Mouse (Mus musculus) limb, embryonic 10.5 days (tissue): Measurements from ENCODE around the gene Icosl. TPM values are rescaled to one million over a fixed set of nuclear protein-coding genes. Genes with fewer than 3 reads are reported as not detected.

ENCODE experiments used
- DNase-seq: peaks from one replicate; pipeline ENCODE4 v3.0.0-alpha.2; 2017; ENCODE audit warnings: low spot score
- H3K27ac ChIP-seq: fragments of 300-500 bp; sonication (generic); 2 replicates; pipeline ENCODE4 v1.5.1; 2016; ENCODE audit warnings: mild to moderate bottlenecking
- H3K27me3 ChIP-seq: fragments of 300-500 bp; sonication (generic); 2 replicates; pipeline ENCODE4 v1.6.1; 2016; ENCODE audit warnings: low read depth, mild to moderate bottlenecking; ENCODE audit not compliant: poor library complexity, severe bottlenecking
- H3K36me3 ChIP-seq: fragments of 300-500 bp; sonication (generic); 2 replicates; pipeline ENCODE4 v1.6.1; 2016; ENCODE audit warnings: mild to moderate bottlenecking, moderate library complexity
- H3K4me1 ChIP-seq: fragments of 300-500 bp; sonication (generic); 2 replicates; pipeline ENCODE4 v1.6.1; 2016
- H3K4me3 ChIP-seq: fragments of 300-500 bp; sonication (generic); 2 replicates; pipeline ENCODE4 v1.5.1; 2016; ENCODE audit warnings: mild to moderate bottlenecking, moderate library complexity
- H3K9me3 ChIP-seq: fragments of 300-500 bp; sonication (generic); replicated peaks from 2 replicates; pipeline ENCODE4 v1.6.1; 2016; ENCODE audit warnings: mild to moderate bottlenecking
- WGBS: fragments of 180-500 bp; shearing (Covaris S2); methylation state at CpG from one replicate; pipeline ENCODE4 v1.1.7; 2016; 5-methylcytosine and 5-hydroxymethylcytosine counted together
- polyA plus RNA-seq: library from polyadenylated mRNA; unstranded; fragments of >200 nt; fragmentation: Nextera tagmentation; extraction: Ambion mirVana; gene quantifications from 2 replicates; pipeline ENCODE4 v1.2.1, GENCODE M21; 2016

Icosl gene
- polyA plus RNA-seq, 1 experiment from 2014 or later: 2.6 TPM

DNA sequence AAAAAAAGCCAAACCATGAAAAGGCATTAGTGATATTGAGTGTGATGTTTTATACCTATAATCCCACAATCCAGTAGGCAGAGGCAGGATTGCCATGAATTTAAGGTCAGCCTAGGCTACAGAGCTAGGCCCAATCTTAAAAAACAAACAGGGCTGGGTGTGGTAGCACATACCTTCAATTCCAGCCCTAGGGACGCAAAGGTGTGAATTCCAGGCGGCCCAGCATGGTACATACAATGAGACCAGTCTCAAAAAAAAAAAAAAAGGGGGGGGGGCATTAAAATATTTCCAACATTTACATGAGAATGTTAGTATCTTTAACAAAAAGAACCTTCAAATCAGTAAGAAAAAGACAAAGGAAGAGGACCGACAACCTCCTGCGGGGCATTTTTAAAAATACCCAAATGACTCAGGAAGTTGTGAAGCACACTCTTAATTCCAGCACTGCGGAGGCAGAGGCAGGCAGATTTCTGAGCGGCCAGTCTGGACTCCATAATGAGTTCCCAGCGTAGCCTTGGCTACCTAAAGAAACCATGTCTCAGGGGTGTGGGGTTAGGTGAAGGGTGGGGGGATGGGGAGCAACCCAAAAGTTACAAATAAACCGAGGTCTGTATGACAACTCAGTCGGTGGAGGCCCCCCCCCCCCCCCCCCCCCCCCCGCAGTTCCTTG lies 20.9 kb upstream of the Icosl start:
- no peak overlapping the region for H3K27ac ChIP-seq
- H3K4me3 ChIP-seq: no peak overlapping the region
- peaks cover 10% of the 10 kb centered on the region for H3K4me1 ChIP-seq
- H3K27me3 ChIP-seq: peaks cover 18% of the 10 kb centered on the region; the same call in 1 of the 2 replicates
- no peaks in the 10 kb centered on the region for H3K9me3 ChIP-seq
- no peak for DNase-seq
- WGBS: 85% methylated on average over 10 of the region's 10 CpGs
- no peaks in the 10 kb centered on the region for H3K36me3 ChIP-seq

DNA sequence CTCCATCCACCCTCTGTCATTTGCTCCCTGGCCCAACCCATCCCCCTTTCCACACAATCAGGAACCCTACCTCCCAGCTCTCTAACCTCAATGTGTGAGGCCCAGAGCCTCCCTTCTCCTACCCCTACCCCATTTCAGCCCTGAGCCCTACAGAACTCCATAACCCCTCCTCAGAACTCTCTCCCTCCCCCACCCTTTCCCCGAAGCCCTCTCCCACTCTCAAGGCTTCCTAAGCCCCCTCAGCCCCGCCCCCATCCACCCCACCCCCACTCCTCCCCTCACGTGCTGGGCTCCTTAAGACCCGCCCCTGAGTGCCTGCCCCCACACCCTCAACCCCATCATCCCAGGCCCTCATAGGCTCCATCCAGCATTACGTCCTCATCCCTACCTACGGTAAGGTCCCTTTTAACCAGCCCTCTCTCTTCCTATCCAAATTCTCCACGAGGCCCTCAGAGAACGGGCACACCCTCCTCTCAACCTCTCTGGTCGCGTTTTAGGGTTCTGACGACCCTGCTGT lies 19.5 kb upstream of the Icosl start:
- WGBS: 55% methylated on average over 11 of the region's 11 CpGs
- Histone ChIP-seq H3K4me3 (no peak overlapping the region), H3K4me1 (peaks cover 4% of the 10 kb centered on the region; the same call in 1 of the 2 replicates), H3K36me3 (no peaks in the 10 kb centered on the region), H3K27me3 (0 out of 2 replicates have a peak, but pooled peaks cover 5% of the 10 kb centered on the region), H3K9me3 (no peaks in the 10 kb centered on the region), H3K27ac (no peak overlapping the region)
- DNase-seq: no peak

DNA sequence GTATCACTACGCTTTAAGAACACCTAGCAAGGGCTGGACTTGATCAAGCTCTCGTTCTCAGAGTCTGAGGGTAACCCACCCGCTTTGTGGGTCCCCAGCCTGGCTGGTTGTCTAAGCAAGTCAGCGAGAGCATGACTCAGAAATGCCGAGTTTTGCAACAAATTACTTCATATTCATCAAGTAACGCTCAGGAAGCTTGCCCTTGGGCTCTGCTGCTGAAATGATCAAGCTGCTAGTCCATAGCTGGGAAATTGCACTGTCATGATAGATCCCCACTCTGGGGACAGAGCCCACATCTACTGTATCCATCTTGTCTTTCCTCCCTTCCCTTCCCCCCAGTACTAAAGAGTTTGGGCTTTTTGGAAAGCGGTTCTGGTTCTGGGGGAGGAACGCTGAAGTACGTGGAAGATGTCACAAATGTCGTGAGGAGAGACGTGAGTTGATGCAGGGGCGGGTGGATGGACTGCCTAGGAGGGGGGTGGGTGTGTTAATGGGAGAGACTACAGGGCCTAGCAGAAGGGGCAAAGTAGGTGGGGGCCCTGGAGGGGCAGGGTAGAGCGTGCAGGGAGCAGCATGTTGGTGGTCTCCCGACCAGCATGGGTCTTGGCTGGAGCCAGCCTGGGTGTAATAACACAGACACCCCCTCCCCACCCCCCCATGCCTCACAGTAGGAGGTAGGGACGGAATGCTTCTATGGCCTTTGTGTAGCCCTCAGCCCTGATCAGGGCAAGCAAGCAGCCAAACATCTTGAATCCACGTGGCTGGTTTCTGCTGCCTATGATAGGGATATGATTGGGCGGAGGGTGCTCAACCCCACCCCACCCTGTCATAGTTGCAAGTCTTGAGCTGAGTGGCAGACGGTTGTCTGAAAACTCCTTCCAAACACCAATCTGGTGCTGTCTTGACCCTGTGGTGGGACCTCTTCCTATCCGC lies 14.2 kb upstream of the Icosl start:
- DNase-seq: no peak
- peaks cover 9% of the 10 kb centered on the region for H3K4me1 ChIP-seq
- WGBS: 77% methylated on average over 19 of the region's 19 CpGs

DNA sequence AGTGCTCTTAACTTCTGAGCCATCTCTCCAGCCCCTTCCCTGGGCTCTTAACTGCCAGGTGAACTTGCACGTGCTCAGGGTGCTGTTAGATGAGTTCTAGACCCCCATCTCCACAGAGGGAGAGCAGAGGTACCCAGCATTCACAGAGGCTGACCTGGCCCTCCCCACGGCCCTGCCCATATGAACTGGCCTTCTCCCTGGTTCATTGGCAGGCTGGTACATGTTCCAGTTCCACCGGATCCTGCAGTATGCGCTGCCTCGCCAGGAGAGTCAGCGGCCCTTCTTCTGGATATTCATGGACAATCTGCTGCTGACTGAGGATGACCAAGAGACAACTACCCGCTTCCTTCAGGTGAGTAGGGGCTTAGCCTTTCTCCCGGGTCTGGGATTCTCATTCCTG lies 12.0 kb upstream of the Icosl start:
- H3K27me3 ChIP-seq: no peaks in the 10 kb centered on the region
- no peak overlapping the region for H3K4me3 ChIP-seq
- H3K27ac ChIP-seq: no peak overlapping the region
- WGBS: 89% methylated on average over 8 of the region's 8 CpGs
- H3K9me3 ChIP-seq: no peaks in the 10 kb centered on the region
- no peak for DNase-seq
- peaks cover 9% of the 10 kb centered on the region for H3K4me1 ChIP-seq
- H3K36me3 ChIP-seq: no peaks in the 10 kb centered on the region

More for the DNA sequence above, 14.2 kb upstream of the Icosl start:
- Histone ChIP-seq H3K4me3 (no peak overlapping the region), H3K9me3 (no peaks in the 10 kb centered on the region), H3K36me3 (no peaks in the 10 kb centered on the region), H3K27me3 (no peaks in the 10 kb centered on the region), H3K27ac (no peak overlapping the region)

DNA sequence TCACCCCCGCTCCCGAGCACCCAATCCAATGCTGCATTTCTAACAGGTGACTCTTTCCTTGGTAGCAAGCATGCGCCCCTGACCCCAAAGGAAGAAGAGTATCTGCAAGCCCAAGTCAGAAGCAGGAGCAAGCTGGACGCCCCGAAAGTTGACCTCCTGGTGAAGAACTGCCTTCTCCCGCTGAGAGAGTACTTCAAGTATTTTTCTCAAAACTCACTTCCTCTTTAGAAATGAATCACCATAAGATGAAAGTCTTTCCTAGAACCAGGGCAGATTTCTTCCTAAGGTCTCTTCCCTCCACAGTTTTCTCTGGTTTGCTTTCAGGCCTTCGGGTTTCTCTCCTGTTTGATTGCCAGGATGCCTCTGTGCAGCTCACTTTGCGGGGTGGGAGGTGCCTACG lies 6.0 kb upstream of the Icosl start:
- no peak overlapping the region for H3K27ac ChIP-seq
- WGBS: 88% methylated on average over 9 of the region's 9 CpGs
- H3K27me3 ChIP-seq: peaks cover 12% of the 10 kb centered on the region

DNA sequence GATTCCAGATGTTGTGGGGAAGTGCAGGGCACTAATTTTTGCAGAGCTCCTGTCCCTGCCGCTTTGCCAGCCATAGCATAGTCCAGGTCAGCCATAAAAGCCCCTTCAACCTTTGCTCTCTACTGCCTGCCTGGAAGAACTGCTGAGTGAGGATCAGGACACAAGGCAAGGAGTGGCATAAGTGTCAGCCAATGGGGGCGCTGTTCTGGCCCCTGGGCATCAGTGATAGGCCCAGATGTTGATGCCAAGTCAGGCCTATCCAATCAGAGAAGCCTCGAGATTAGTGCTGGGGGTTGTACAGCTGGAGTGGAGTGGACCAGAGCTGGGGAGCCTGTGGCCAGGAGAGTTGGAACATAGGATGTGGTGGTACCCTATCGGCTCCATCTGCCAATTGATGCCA lies 1.9 kb upstream of the Icosl start:
- H3K4me3 ChIP-seq: no peak overlapping the region
- no peak for DNase-seq
- H3K36me3 ChIP-seq: no peaks in the 10 kb centered on the region
- H3K4me1 ChIP-seq: peaks cover 19% of the 10 kb centered on the region
- H3K27ac ChIP-seq: no peak overlapping the region
- 26% methylated on average over 4 of the region's 4 CpGs for WGBS
- peaks cover 43% of the 10 kb centered on the region for H3K27me3 ChIP-seq
- H3K9me3 ChIP-seq: no peaks in the 10 kb centered on the region

More for the DNA sequence above, 6.0 kb upstream of the Icosl start:
- Histone ChIP-seq H3K4me3 (no peak overlapping the region), H3K36me3 (no peaks in the 10 kb centered on the region), H3K9me3 (no peaks in the 10 kb centered on the region), H3K4me1 (no peaks in the 10 kb centered on the region)
- DNase-seq: no peak

DNA sequence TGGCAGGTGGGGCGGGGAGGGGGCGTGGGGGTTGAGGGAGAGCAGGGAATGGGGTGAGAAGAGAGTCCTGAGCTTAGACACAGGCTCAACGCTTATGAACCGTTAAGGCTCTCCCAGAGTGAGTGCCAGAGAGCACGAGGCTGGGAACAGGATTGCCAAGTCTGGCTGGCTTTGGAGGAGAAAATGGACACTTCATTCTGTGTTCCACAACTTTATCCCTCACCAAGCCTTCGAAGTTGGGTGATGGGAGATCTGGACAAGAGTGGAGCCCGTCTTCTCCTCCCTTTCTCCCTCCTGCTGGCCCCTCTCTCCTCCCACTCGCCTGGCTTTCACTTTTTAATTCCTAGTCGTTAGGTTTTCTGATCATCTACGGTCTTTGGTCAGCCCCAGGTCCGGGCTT lies 561 bp upstream of the Icosl start:
- no peaks in the 10 kb centered on the region for H3K36me3 ChIP-seq
- peak overlapping the region; percentile 84 for H3K27ac ChIP-seq
- H3K27me3 ChIP-seq: peaks cover 43% of the 10 kb centered on the region
- no peak for DNase-seq
- no peaks in the 10 kb centered on the region for H3K9me3 ChIP-seq
- WGBS: 23% methylated on average over 11 of the region's 11 CpGs
- peak overlapping the region; percentile 70 for H3K4me3 ChIP-seq
- peaks cover 19% of the 10 kb centered on the region for H3K4me1 ChIP-seq

DNA sequence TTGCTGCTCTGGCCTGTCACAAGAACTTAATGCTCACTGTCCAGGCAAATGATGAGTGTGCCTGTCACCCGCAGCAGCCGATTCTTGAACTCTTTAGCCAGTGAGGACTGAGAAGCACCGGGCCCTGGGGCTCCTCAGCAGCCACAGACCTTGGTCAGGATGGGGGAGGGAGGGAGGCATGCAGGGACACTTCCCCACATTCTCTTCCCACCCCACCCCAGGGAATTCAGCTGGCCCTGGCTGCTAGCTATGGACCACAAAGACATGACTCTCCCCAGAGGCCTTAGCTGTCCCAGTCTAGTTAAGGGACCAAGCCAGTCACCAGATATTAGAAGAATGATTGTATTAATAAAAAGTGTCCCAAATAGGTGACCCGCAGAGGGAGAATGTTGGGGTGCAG lies 5.0 kb downstream of the Icosl start:
- DNase-seq: no peak
- WGBS: 78% methylated on average over 4 of the region's 4 CpGs
- peaks cover 10% of the 10 kb centered on the region for H3K4me1 ChIP-seq

DNA sequence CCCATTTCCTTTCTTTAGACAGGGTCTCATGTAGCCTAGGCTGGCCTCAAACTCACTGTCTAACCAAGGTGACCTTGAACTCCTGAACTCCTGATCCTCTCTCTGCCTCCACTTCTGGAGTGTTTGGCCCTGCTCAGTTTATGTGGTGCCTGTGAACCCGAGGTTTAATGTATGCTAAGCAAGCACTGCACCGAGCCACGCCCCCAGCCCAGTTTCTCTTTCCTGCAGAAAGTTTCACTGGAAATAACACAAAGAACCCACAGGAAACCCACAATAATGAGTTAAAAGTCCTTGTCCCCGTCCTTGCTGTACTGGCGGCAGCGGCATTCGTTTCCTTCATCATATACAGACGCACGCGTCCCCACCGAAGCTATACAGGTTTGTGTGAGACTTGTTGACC lies 5.9 kb downstream of the Icosl start:
- Histone ChIP-seq H3K4me3 (no peak overlapping the region), H3K27ac (no peak overlapping the region), H3K36me3 (no peaks in the 10 kb centered on the region), H3K4me1 (peaks cover 2% of the 10 kb centered on the region), H3K9me3 (no peaks in the 10 kb centered on the region), H3K27me3 (peaks cover 18% of the 10 kb centered on the region)
- DNase-seq: no peak
- 88% methylated on average over 11 of the region's 11 CpGs for WGBS

More for the DNA sequence above, 5.0 kb downstream of the Icosl start:
- Histone ChIP-seq H3K36me3 (no peaks in the 10 kb centered on the region), H3K27ac (no peak overlapping the region), H3K27me3 (peaks cover 22% of the 10 kb centered on the region), H3K9me3 (no peaks in the 10 kb centered on the region), H3K4me3 (no peak overlapping the region)

DNA sequence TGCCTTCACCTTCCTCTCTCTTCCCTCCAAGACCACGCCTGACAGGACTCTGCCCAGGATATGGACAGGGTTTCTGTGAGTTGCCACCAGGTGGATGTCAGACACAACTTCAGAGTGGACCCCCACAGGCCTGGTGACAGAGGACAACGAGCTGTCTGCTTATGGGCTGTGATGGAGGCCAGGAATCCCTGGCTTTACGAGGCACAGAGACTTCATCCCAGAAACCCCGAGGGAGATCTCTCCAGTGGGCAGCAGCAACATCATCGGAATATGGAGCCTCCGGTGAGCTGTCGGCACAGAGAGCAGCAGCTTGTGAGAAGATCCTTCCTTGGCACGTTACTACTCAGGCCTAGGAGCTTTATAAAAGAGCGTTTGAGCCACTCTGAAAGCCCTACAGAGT lies 8.8 kb downstream of the Icosl start:
- no peak for DNase-seq
- Histone ChIP-seq H3K9me3 (no peaks in the 10 kb centered on the region), H3K27ac (no peak overlapping the region), H3K4me3 (no peak overlapping the region), H3K36me3 (no peaks in the 10 kb centered on the region), H3K27me3 (no peaks in the 10 kb centered on the region), H3K4me1 (peaks cover 3% of the 10 kb centered on the region; the same call in 1 of the 2 replicates)
- 85% methylated on average over 9 of the region's 9 CpGs for WGBS

DNA sequence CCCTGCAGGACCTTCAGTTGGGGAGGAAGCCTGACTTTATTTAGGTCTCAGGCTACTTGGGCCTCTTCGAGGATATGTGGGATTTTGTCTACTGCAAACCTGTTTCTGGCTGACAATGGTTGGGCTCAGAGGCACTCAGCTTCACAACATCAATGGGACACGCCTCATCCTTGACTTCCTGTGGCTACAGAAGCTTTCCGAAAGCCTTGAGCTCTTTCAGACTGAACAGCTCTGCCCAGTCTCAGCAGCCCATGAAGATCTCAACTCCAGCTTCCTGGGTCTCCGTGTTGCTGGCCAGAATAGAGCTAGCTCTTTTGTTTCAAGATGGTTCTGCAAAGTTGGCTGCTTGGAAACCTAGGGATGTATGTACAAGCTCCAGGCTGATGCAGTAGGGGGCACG lies 9.2 kb downstream of the Icosl start:
- Histone ChIP-seq H3K27ac (no peak overlapping the region), H3K4me1 (peaks cover 3% of the 10 kb centered on the region; the same call in 1 of the 2 replicates), H3K9me3 (no peaks in the 10 kb centered on the region), H3K36me3 (no peaks in the 10 kb centered on the region), H3K27me3 (no peaks in the 10 kb centered on the region), H3K4me3 (no peak overlapping the region)
- WGBS: 82% methylated on average over 5 of the region's 5 CpGs
- DNase-seq: no peak

DNA sequence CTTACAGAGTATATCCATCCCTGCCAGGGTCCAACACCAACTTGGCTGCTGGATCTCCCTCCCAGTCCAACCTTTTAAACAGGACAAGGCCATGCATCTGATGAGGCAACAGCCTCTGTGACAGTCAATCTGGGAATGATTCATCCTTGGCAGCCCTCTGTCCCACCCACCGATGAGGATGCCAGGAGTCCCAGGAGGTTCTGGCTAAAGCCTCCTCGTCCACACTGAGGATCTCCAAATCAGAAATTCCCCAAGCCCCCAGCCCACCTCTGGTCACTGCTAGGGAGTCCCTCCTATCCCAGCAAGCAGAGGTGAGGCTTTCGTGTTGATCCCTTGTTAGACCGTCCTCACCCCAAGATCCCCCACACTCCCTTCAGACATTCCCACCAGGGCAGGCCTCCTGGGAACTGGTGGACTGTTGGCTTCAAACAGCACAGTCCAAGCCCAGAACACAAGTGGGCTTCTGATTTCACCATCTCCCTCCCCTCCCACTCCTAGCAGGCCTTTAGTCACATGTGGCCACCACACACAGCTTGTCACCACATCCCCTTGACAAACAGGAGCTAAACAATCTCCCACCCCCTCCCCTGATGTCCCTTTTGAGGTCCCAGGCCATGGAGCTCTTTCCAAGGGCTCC lies 11.0 kb downstream of the Icosl start:
- Histone ChIP-seq H3K4me1 (peaks cover 5% of the 10 kb centered on the region; the same call in 1 of the 2 replicates), H3K4me3 (no peak overlapping the region), H3K27me3 (no peaks in the 10 kb centered on the region), H3K27ac (no peak overlapping the region), H3K9me3 (no peaks in the 10 kb centered on the region), H3K36me3 (no peaks in the 10 kb centered on the region)
- no peak for DNase-seq
- WGBS: 89% methylated on average over 4 of the region's 4 CpGs
